Mouse (Mus musculus): ENCODE measurements around the gene Gm20388. TPM values are rescaled to one million over a fixed set of nuclear protein-coding genes. Genes with fewer than 3 reads are reported as not detected.
"Not testable (repeated sequence)": the region's sequence is repeated elsewhere in the genome, so short reads cannot be mapped to it uniquely, and the experiment has no call there.

Gene Gm20388
- polyA plus RNA-seq, 1 experiment from 2014 or later = 47.1 TPM

DNA sequence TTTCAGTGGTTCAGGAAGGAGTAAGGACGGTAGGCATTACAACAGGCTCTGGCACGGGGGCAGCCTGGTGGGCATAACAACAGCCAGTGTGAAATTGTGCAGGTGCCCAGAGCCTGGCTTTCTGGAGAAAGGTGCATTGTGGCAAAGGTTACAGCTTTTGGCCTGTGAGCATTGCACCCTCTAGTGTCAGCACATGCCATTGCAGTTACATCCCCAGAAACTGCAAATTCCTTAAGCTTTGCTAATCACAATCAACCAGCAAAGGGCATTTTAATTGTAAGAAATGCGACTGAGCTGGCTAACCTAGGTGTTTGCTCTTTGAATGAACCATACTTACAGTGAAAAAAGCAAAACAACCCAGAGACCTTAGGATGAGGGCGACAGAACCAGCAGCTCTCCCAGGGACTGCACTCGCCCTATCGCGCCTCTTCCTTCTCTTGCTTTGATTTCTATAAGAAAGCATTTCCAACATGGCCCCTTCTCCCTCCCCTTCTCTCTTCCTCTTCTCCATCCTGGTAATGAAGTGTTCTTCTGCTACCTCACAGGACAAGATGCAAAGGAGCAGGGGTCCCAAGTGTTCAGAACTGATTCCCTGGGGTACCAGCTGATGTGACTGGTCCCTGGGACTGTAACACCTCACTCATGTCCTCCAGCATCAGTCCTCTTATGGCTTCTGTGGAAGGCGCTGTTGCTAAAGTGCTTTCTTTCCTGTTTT is 3717.8 kb downstream of the Gm20388 start:
- WGBS (ENCODE audit: missing documents) = 4% methylated on average over 8 of the region's 8 CpGs

DNA sequence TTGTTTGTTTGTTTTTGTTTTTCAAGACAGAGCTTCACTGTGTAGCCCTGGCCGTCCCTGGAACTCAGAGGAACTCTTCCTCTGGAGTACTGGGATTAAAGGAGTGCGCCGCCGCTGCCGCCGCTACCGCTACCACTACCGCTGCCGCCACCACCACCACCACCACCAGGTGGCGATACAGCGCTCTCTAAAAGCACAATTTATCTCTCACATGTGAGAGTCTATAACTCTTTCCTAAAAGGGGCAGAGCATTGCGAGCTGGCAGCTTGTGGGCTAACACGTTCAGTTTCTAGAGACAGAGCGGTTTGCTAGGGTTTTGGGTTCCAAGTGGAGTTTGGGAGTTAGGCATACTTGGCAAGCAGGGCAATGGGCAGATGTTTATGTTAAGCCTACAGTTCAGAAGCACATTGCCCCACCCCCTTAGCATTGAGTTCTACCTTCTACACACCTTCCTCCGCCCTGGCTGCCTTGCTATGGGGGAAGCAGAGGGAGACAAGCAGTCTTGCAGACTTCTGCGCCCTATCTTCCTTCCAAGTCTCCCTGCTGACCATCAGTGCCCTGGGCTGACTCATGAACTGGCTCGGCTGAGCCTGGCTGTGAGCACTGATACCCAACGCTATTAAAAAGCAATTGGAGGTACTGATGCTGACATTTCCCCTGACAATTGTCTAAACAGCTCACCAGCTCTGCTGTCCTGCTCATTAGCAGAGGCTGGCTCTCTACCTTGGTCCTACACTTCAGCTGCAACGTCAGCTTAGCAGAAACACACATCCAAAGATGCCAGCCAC is 3718.5 kb downstream of the Gm20388 start:
- Histone ChIP-seq H3K4me3 (ENCODE audit: inconsistent target) (no peak overlapping the region), H3K79me2 (ENCODE audit: inconsistent target) (no peaks in the 10 kb centered on the region), H3K36me3 (ENCODE audit: inconsistent target) (no peaks in the 10 kb centered on the region), H3K27ac (no peak overlapping the region)
- WGBS (ENCODE audit: missing documents) = 13% methylated on average over 19 of the region's 19 CpGs

More for the DNA sequence above, 3717.8 kb downstream of the Gm20388 start:
- Histone ChIP-seq H3K79me2 (ENCODE audit: inconsistent target) (no peaks in the 10 kb centered on the region), H3K4me3 (ENCODE audit: inconsistent target) (no peak overlapping the region), H3K27ac (no peak overlapping the region), H3K36me3 (ENCODE audit: inconsistent target) (no peaks in the 10 kb centered on the region)

DNA sequence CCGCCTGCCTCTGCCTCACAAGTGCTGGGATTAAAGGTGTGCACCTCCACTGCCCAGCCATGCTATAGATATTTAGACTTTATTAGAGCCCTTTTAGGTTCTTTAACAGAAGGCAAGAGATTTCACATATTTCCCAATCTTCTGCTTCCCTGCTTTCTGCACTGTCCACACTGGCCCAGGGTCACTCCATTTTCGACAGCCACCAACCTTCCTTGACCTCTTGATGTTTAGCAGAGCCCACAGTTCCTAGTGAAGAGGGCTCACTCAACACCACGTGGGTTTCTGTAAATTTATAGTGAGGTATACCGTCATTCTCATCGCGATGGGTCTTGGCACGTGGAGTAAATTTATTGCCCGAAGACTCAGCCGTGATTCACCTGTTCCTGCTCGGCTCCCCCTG is 3719.4 kb downstream of the Gm20388 start:
- Histone ChIP-seq H3K79me2 (ENCODE audit: inconsistent target) (no peaks in the 10 kb centered on the region), H3K4me3 (ENCODE audit: inconsistent target) (no peak overlapping the region), H3K27ac (no peak overlapping the region), H3K36me3 (ENCODE audit: inconsistent target) (no peaks in the 10 kb centered on the region)
- 52% methylated on average over 10 of the region's 10 CpGs for WGBS (ENCODE audit: missing documents)

DNA sequence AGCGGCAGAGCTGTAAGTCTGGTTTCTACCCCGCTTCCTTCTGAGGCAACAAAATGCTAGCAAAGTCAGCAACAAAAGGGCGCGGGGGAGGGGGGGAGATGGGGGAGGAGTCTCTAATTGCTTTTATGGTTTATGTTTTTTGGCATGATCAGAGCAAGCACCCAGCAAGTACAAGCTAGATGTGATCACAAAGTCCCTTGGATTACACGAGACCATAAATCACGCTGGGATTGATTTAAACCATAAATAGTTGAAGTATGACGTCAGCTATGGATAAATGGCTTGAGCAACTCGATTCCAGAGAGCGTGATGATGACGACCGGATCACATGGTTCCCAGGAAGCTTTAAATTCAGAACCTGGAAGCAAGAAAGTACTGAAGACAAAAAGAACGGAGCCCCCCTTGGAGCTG is 3720.2 kb downstream of the Gm20388 start:
- 42% methylated on average over 11 of the region's 12 CpGs for WGBS (ENCODE audit: missing documents)
- no peak overlapping the region for H3K4me3 ChIP-seq (ENCODE audit: inconsistent target)
- H3K36me3 ChIP-seq (ENCODE audit: inconsistent target) = no peaks in the 10 kb centered on the region
- H3K79me2 ChIP-seq (ENCODE audit: inconsistent target) = no peaks in the 10 kb centered on the region
- H3K27ac ChIP-seq = no peak overlapping the region

DNA sequence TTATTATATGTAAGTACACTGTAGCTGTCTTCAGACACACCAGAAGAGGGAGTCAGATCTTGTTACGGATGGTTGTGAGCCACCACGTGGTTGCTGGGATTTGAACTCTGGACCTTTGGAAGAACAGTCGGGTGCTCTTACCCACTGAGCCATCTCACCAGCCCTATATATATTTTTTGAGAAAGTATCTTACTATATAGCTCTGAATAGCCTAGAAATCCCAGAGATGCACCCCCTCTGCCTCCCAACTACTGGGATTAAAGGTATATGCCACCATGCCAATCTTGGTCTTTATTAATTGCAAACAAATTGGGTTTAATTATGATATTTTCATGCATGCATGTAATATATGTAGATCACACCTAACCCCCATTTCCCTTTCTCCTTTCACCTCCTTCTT is 3721.1 kb downstream of the Gm20388 start:
- H3K79me2 ChIP-seq (ENCODE audit: inconsistent target); H3K27ac ChIP-seq; H3K4me3 ChIP-seq (ENCODE audit: inconsistent target); H3K36me3 ChIP-seq (ENCODE audit: inconsistent target): not testable (repeated sequence)
- 100% methylated on average over 1 of the region's 3 CpGs for WGBS (ENCODE audit: missing documents)

DNA sequence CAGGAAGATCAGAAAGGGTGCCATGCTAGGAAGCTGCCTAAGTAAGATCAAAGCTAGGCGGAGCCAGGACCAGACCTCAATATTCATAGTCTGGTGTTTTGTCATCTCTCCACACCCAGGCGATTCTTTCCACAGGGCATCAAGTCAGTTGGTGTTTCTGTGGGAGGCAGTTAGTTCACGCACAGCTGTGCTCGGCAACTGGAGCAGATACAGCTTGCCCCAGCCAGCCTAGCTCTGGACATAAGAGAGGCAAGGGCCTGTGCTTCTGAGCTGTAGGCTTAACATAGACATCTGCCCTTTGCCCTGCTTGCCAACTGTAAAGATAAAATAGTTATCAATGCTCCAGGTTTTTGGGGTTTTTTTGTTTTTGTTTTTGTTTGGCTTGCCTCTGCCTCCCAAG is 3721.6 kb downstream of the Gm20388 start:
- Histone ChIP-seq H3K36me3 (ENCODE audit: inconsistent target) (no peaks in the 10 kb centered on the region), H3K79me2 (ENCODE audit: inconsistent target) (no peaks in the 10 kb centered on the region), H3K27ac (no peak overlapping the region), H3K4me3 (ENCODE audit: inconsistent target) (no peak overlapping the region)
- WGBS (ENCODE audit: missing documents) = 93% methylated on average over 4 of the region's 4 CpGs

DNA sequence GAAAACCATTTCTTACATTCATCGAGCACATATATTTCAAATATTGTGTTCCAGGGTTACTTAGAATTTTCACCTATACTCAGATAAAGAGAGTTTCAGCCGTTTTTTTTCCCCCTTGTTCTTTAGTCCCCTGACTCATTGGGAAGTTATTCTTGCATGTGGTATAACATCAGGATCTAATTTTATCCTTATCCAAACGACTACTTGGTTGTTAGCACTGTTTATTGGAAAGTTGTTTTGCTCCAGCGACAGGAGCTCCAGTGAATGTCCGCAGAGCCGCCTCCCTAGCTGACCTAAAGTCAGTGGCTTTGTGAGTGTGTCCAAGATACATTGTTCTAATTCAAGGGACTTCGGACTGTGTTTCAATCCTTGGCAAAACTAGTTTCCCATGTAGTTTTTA is 3723.2 kb downstream of the Gm20388 start:
- WGBS (ENCODE audit: missing documents) = 56% methylated on average over 7 of the region's 7 CpGs
- H3K4me3 ChIP-seq (ENCODE audit: inconsistent target) = no peak overlapping the region
- no peak overlapping the region for H3K27ac ChIP-seq
- H3K36me3 ChIP-seq (ENCODE audit: inconsistent target) = no peaks in the 10 kb centered on the region
- H3K79me2 ChIP-seq (ENCODE audit: inconsistent target) = no peaks in the 10 kb centered on the region

DNA sequence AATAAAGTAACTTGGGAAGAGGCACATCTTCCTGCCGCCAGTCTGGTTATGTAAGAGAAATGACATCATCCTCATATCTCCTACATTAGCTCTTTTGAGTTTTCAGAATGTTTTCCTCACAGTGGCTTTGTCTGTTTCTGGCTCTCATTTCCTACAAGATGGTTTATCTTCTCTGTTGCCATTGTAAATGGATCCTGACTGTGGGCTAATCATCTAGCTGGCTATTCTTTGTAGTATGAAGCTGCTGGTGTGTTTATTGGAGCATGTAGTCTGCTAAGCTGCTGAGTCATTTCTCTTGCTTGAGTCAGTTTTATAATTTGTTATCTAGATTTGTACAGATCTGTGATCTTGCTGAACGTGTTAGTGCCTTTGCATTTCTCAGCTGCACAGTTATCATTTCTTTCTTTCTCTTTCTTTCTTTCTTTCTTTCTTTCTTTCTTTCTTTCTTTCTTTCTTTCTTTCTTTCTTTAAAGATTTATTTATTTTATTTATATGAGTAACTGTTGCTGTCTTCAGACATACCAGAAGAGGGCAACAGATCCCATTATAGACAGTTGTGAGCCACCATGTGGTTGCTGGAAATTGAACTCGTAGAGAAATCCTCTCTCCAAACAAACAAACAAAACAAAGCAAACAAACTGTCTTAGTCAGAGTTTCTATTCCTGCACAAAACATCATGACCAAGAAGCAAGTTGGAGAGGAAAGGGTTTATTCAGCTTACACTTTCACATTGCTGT is 3723.9 kb downstream of the Gm20388 start:
- no peak overlapping the region for H3K27ac ChIP-seq
- 0% methylated on average over 2 of the region's 3 CpGs for WGBS (ENCODE audit: missing documents)
- H3K36me3 ChIP-seq (ENCODE audit: inconsistent target) = no peaks in the 10 kb centered on the region
- H3K4me3 ChIP-seq (ENCODE audit: inconsistent target) = no peak overlapping the region
- no peaks in the 10 kb centered on the region for H3K79me2 ChIP-seq (ENCODE audit: inconsistent target)

DNA sequence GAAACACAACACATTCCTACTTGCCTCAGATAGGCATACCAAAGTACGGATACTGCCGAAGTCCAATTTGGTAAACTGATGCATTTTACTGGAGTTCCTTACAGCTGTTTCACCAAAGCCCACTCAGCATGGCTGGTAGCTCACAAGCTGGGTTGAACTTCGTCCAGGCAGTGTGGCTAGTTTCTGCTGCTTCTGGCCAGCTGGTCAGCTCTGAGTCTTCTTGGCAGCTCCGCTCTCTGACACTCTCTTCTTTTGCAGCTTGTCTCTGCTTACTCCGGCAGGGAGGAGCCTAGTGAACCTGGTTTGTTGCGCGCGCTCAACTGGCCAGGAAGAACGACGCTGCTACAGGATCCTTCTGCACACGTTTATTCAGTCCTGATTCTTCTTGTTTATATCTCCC is 3725.0 kb downstream of the Gm20388 start:
- whole genome bisulfite sequencing (ENCODE audit: missing documents) = 93% methylated on average over 11 of the region's 11 CpGs

DNA sequence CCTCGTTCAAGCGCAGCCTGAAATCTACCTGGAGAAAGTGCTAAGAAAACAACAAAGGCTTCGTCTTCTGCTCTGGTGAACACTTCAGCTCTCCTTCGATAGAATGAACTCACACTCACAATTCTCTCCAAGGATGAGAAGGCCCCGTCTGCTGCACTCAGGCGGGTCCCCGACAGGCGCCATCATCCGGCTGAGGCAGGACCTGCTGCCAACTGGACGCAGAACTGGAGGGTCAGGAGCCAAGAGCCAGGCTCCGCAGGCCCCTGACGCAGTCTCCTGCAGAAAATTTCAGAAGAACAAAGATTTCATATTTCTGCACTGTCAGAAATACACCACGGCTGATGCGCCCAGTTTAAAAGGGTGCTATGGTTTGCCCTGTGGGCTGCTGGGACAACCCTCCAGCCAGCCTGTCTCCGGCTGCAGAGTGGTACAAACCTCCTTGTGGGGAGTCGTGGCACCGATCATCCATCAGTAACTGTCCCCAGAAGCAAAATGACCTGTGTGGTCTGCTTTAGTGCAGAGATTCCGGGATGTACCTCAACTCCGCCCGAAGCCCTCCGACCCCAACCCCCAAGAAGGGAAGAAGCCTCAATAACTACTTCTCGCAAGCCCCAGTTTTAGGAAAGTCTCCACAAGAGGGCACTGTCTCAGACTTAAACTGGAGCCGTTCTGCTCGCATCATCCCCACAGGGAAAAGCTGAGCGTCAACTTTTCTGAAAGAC is 3732.8 kb downstream of the Gm20388 start:
- H3K36me3 ChIP-seq (ENCODE audit: inconsistent target) = no peaks in the 10 kb centered on the region
- H3K79me2 ChIP-seq (ENCODE audit: inconsistent target) = no peaks in the 10 kb centered on the region
- 30% methylated on average over 25 of the region's 25 CpGs for WGBS (ENCODE audit: missing documents)
- H3K4me3 ChIP-seq (ENCODE audit: inconsistent target) = no peak overlapping the region
- H3K27ac ChIP-seq = no peak overlapping the region

More for the DNA sequence above, 3725.0 kb downstream of the Gm20388 start:
- H3K27ac ChIP-seq = no peak overlapping the region
- no peaks in the 10 kb centered on the region for H3K79me2 ChIP-seq (ENCODE audit: inconsistent target)
- H3K36me3 ChIP-seq (ENCODE audit: inconsistent target) = no peaks in the 10 kb centered on the region
- H3K4me3 ChIP-seq (ENCODE audit: inconsistent target) = no peak overlapping the region

DNA sequence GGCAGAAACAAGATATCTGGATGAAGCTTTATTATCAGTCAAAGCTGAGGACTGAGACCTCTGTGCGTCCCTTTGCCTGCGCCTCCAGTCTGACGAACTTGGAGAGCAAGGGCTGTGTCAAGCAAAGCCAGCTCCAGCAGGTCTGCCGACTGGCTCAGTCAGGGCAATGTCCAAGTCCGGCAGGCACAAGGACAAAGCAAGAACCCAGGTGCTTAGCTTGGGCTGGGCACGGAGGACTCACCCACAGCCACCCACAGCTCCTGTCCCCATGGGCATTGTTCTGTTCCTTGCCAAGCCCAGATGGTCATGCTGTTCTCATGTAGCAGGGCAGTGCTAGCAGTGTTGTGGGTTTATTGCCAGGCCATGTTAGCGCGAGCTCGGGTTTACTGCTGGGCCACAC is 3734.6 kb downstream of the Gm20388 start:
- WGBS (ENCODE audit: missing documents) = 82% methylated on average over 9 of the region's 9 CpGs
- H3K36me3 ChIP-seq (ENCODE audit: inconsistent target) = no peaks in the 10 kb centered on the region
- no peak overlapping the region for H3K27ac ChIP-seq
- H3K4me3 ChIP-seq (ENCODE audit: inconsistent target) = no peak overlapping the region
- no peaks in the 10 kb centered on the region for H3K79me2 ChIP-seq (ENCODE audit: inconsistent target)

DNA sequence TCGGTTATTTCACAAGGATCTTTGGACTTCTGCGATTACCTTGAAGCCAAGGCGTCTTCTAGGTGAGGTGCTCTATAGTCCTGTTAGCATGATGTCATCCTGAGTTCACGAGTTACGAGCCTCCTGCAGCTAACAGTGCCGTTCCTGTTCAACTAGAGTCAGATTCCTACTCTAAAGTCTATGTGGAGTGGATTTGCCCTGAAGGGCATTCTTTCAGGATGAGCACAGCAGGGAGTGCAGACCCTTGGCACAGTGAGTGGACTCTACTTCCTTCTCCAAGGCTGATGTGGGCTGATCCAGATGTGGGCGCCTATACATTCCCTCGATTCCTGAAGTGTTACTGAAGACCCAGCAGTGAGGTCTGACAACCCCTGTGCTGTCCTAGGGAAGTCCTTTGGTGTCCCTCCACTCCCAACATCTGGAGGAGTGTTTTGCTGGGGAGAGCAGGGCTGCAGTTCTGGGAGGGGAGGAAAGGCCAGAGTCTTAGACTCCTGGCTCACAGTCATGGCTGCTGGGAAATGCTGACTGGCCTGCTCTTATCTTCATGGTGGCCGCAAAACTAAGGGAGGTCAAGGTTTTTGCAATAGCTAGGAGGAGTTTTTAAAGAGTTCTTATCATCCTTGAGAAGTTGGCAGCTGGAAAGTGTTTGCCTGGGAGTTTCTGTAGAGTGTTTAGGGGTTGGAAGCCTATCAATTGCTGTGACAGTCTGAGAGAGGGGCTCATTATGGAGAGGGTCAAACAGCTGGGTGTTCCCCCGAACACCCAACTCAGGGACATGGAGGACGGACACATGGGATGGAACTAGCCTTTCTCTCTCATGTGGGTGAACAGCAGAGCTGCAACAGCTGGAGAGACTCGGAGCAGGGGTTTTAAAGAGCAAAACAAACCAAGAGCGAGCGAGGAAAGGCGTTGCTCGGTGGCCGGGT is 3737.9 kb downstream of the Gm20388 start:
- no peaks in the 10 kb centered on the region for H3K79me2 ChIP-seq (ENCODE audit: inconsistent target)
- no peaks in the 10 kb centered on the region for H3K36me3 ChIP-seq (ENCODE audit: inconsistent target)
- no peak overlapping the region for H3K4me3 ChIP-seq (ENCODE audit: inconsistent target)
- 85% methylated on average over 17 of the region's 17 CpGs for WGBS (ENCODE audit: missing documents)
- no peak overlapping the region for H3K27ac ChIP-seq

DNA sequence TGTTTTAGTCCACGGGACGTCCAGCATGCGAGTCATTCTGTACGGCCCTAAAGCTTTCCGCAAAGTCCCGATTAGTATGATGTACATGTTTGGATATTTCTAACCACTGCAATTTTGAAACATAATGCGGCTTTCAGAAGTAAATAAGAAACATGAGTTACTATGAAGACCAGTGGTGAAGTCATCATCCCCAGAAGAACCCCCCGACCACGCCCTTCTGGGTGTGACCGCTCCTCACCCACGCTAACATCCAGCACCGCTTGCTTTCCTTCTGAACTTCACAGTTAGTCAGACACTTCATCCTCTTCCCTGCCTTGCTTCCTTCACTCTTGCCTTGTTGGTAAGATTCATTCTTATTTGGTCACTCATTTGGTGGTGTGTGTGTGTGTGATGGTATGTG is 3738.8 kb downstream of the Gm20388 start:
- Histone ChIP-seq H3K36me3 (ENCODE audit: inconsistent target) (no peaks in the 10 kb centered on the region), H3K79me2 (ENCODE audit: inconsistent target) (no peaks in the 10 kb centered on the region), H3K4me3 (ENCODE audit: inconsistent target) (no peak overlapping the region), H3K27ac (no peak overlapping the region)
- 89% methylated on average over 12 of the region's 12 CpGs for WGBS (ENCODE audit: missing documents)

Data from macrophage (primary cell).